In genomic region chr17:83983070-83983836, GRCm38 (mm10) we compare ENCODE assay signal across 8 mouse cellular contexts.
DNase-seq lines count a peak whose midpoint lies in the region; ATAC-seq and TF ChIP-seq lines count a peak whose summit lies in the region.

No protein-coding gene starts in this region.

- no peak for TF ChIP-seq CTCF in hindbrain, postnatal 0 days (IDR thresholded peaks at IDR 0.05; ENCODE audit: low read depth)

- intact Hi-C loops in gastrocnemius, postnatal 36 days (cut with DNase I), result loop anchor here (5.0 kb wide), 1 partner anchor 76 kb away; no protein-coding TSS in a partner anchor

- no peaks in the 10 kb centered on the region for H3K36me3 ChIP-seq in hindbrain, postnatal 0 days (ENCODE audit: insufficient read depth, low read length)
- H3K36me3 ChIP-seq in liver, embryonic 16.5 days (ENCODE audit: control insufficient read depth, insufficient read depth), result no peaks in the 10 kb centered on the region
- H3K36me3 ChIP-seq in stomach, embryonic 14.5 days (ENCODE audit: control insufficient read depth, insufficient read depth, low read length), result no peaks in the 10 kb centered on the region

- H3K4me3 ChIP-seq in hindbrain, postnatal 0 days (ENCODE audit: low read length), result no peak overlapping the region
- no peak overlapping the region for H3K4me3 ChIP-seq in liver, embryonic 16.5 days (ENCODE audit: low read depth, low read length)
- no peak overlapping the region for H3K4me3 ChIP-seq in stomach, embryonic 14.5 days (ENCODE audit: low read depth, low read length)

- H3K9me3 ChIP-seq in hindbrain, postnatal 0 days (ENCODE audit: low read length), result no peaks in the 10 kb centered on the region
- no peaks in the 10 kb centered on the region for H3K9me3 ChIP-seq in liver, embryonic 16.5 days (replicated peaks; ENCODE audit: control insufficient read depth, low read length)
- H3K9me3 ChIP-seq in stomach, embryonic 14.5 days (ENCODE audit: control insufficient read depth, low read depth, low read length), result no peaks in the 10 kb centered on the region

- H3K4me2 ChIP-seq in hindbrain, postnatal 0 days (ENCODE audit: low read depth, low read length), result no peak overlapping the region
- no peak overlapping the region for H3K4me2 ChIP-seq in liver, embryonic 16.5 days (ENCODE audit: low read depth, low read length)
- H3K4me2 ChIP-seq in stomach, embryonic 14.5 days (replicated peaks; ENCODE audit: low read depth, low read length), result no peak overlapping the region

- peaks cover 10% of the 10 kb centered on the region; the same call in 1 of the 2 replicates for H3K4me1 ChIP-seq in hindbrain, postnatal 0 days (ENCODE audit: insufficient read depth, low read length)
- H3K4me1 ChIP-seq in liver, embryonic 16.5 days (ENCODE audit: control insufficient read depth, low read depth, low read length), result no peaks in the 10 kb centered on the region; the same call in none of the 2 replicates
- H3K4me1 ChIP-seq in stomach, embryonic 14.5 days (ENCODE audit: control insufficient read depth, insufficient read depth, low read length), result peaks cover 36% of the 10 kb centered on the region

- H3K27ac ChIP-seq in hindbrain, postnatal 0 days, result peak overlapping the region; percentile 76; the same call in 1 of the 2 replicates
- H3K27ac ChIP-seq in liver, embryonic 16.5 days (ENCODE audit: low read length), result no peak overlapping the region; the same call in 1 of the 2 replicates
- peak overlapping the region; percentile 88 for H3K27ac ChIP-seq in stomach, embryonic 14.5 days (ENCODE audit: low read length)

- peak; percentile 75 for ATAC-seq in hindbrain, postnatal 0 days
- ATAC-seq in liver, embryonic 16.5 days (ENCODE audit: low read depth), result peak; percentile 35; the same call in 1 of the 2 replicates
- peak; percentile 53; the same call in 1 of the 2 replicates for ATAC-seq in stomach, embryonic 14.5 days (ENCODE audit: insufficient number of reproducible peaks, insufficient read depth, low FRiP score, low read depth)
- ATAC-seq in activated CD4-positive, CD25-positive, alpha-beta regulatory T cell, adult 4 months, result no peak

- peak overlapping the region; percentile 28; the same call in 1 of the 2 replicates for H3K9ac ChIP-seq in hindbrain, postnatal 0 days (replicated peaks; ENCODE audit: low read length)
- H3K9ac ChIP-seq in liver, embryonic 16.5 days (ENCODE audit: low read depth, low read length), result no peak overlapping the region
- no peak overlapping the region; the same call in 1 of the 2 replicates for H3K9ac ChIP-seq in stomach, embryonic 14.5 days (replicated peaks; ENCODE audit: low read depth, low read length)

- DNase-seq in MN1 (ENCODE audit: low spot score), result peak; percentile 86
- DNase-seq in adrenal gland, postnatal 36 days, result peak; percentile 66 to 80
- DNase-seq in gastrocnemius, postnatal 36 days, result peak; percentile 79 to 83
- DNase-seq in hindbrain, postnatal 0 days (ENCODE audit: low spot score), result peak; percentile 79
- no peak for DNase-seq in right cerebral cortex, adult 18-20 months

- no peaks in the 10 kb centered on the region for H3K27me3 ChIP-seq in hindbrain, postnatal 0 days (ENCODE audit: insufficient read depth, low read length)
- H3K27me3 ChIP-seq in liver, embryonic 16.5 days (ENCODE audit: control insufficient read depth, insufficient read depth, low read depth, low read length), result no peaks in the 10 kb centered on the region
- H3K27me3 ChIP-seq in stomach, embryonic 14.5 days (ENCODE audit: control insufficient read depth, insufficient read depth, low read length), result no peaks in the 10 kb centered on the region

- 29% methylated on average over 18 of the region's 18 CpGs for WGBS in hindbrain, postnatal 0 days
- WGBS in liver, embryonic 16.5 days (ENCODE audit: insufficient replicate concordance), result 37% methylated on average over 18 of the region's 18 CpGs
- WGBS in stomach, embryonic 14.5 days, result 26% methylated on average over 18 of the region's 18 CpGs
